Mouse (Mus musculus) CH12.LX (cell line): Measurements from ENCODE around the gene Gm20547.

ENCODE experiments used
- CHD2 ChIP-seq: IDR thresholded peaks from 2 replicates; pipeline ENCODE4 v1.6.1; 2011; ENCODE audit warnings: low read length, improper control_type of control experiment
- CTCF ChIP-seq, 2 experiments: IDR thresholded peaks in 1 of 2; conservative IDR thresholded peaks in 1 of 2; 2 replicates each; pipeline ENCODE4 v1.5.1; 2011 to 2012; ENCODE audit warnings: low read depth in 2 of 2, low read length in 2 of 2, improper control_type of control experiment in 1 of 2, inconsistent platforms in 1 of 2, mild to moderate bottlenecking in 1 of 2, moderate library complexity in 1 of 2
- E2F4 ChIP-seq: IDR thresholded peaks from 2 replicates; pipeline ENCODE4 v1.6.1; 2011; ENCODE audit warnings: low read depth, low read length, improper control_type of control experiment; ENCODE audit not compliant: insufficient replicate concordance
- ELF1 ChIP-seq: IDR thresholded peaks from 2 replicates; pipeline ENCODE4 v1.6.1; 2014; ENCODE audit warnings: low read depth, mild to moderate bottlenecking, inconsistent platforms, low read length, improper control_type of control experiment
- JUN ChIP-seq: IDR thresholded peaks from 2 replicates; pipeline ENCODE4 v1.6.1; 2011; ENCODE audit warnings: low read depth, mild to moderate bottlenecking, low read length, improper control_type of control experiment, moderate library complexity; ENCODE audit not compliant: insufficient read depth
- KAT2A ChIP-seq: IDR thresholded peaks from 2 replicates; pipeline ENCODE4 v1.6.1; 2012; ENCODE audit warnings: low read length, improper control_type of control experiment, inconsistent platforms; ENCODE audit not compliant: insufficient replicate concordance
- MAFK ChIP-seq: IDR thresholded peaks from 2 replicates; pipeline ENCODE4 v1.6.1; 2011; ENCODE audit warnings: low read length, improper control_type of control experiment; ENCODE audit not compliant: insufficient replicate concordance
- POLR2A ChIP-seq: IDR thresholded peaks from 2 replicates; pipeline ENCODE4 v1.6.1; 2011; ENCODE audit warnings: low read depth, mild to moderate bottlenecking, improper control_type of control experiment, low read length
- POLR2AphosphoS2 ChIP-seq: IDR thresholded peaks from 2 replicates; pipeline ENCODE4 v1.6.1; 2011; ENCODE audit warnings: low read depth, low read length, improper control_type of control experiment
- UBTF ChIP-seq: IDR thresholded peaks from 2 replicates; pipeline ENCODE4 v1.6.1; 2012; ENCODE audit warnings: low read depth, mild to moderate bottlenecking, inconsistent platforms, low read length, improper control_type of control experiment, moderate library complexity
- ZC3H11A ChIP-seq: IDR thresholded peaks from 2 replicates; pipeline ENCODE4 v1.6.1; 2012; ENCODE audit warnings: low read depth, mild to moderate bottlenecking, inconsistent platforms, low read length, improper control_type of control experiment
- ZKSCAN1 ChIP-seq: IDR thresholded peaks from 2 replicates; pipeline ENCODE4 v1.6.1; 2012; ENCODE audit warnings: low read depth, inconsistent platforms, low read length, improper control_type of control experiment, borderline replicate concordance

DNA sequence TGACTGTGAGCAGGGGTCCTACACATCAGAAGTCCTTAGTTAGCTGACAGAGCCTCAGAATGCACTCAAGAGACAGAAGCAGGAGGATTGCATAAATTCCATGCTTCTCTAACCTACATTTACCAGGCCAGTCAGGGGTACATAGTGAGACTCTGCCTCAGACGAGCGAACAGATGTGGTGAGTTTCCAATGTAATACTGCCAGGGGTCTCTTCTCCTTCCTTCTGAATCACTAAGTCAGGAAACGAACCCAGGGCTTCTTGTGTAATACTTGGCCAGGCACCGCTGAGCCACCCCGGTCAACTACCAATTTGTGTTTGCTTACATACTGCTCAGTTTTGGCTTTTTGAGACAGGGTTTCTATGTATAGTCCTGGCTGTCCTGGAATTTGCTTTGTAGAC, 6.1 kb upstream of the Gm20547 start:
- TF ChIP-seq MAFK = no peak
- no peak for TF ChIP-seq ELF1
- TF ChIP-seq CHD2 = no peak
- no peak for TF ChIP-seq ZKSCAN1
- TF ChIP-seq KAT2A = no peak
- no peak for TF ChIP-seq CTCF (conservative IDR thresholded peaks at IDR 0.05 in 1 of 2, IDR thresholded peaks at IDR 0.05 in 1 of 2; ENCODE audit: low read depth in 2 of 2, low read length in 2 of 2)
- no peak for TF ChIP-seq E2F4
- no peak for TF ChIP-seq UBTF
- no peak for TF ChIP-seq POLR2A
- no peak for TF ChIP-seq POLR2AphosphoS2
- no peak for TF ChIP-seq JUN
- no peak for TF ChIP-seq ZC3H11A
